Mouse (Mus musculus): ENCODE data around the gene Ttc28.

Ttc28 gene

DNA sequence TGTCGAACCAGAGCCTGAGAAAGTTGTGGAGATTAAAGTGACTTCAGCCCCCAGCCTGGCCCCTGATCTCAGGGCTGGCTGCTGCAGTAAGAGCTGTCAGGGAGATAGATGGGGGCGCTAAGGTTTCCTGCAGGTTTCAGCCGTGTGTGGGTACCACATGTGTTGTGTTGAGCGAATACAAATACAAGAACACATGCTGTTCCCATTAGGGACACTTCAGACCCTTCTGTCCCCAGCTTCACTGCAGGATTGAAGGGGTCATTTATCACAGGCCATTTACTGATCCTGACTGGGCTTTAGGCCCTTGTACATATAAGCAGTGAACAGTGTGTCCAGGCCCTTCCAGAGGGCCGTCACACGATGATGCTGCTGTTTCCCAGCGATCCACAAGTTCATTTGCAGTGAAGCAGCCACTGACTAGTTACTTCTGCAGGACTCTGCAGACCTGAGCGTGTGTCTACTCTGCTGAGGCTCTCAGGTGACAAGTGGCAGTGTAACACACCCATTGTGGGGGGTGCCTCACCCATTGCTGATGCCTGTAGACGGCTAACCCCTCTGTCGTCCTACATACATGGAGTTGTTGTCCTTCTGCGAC lies 258.7 kb downstream of the Ttc28 start:
- no peak for DNase-seq

- DNase-seq: no peak
Observed at GRCm38 (mm10) chr5:111138927-111139565, 259.4 kb downstream of the Ttc28 start.

- DNase-seq: no peak
Observed at GRCm38 (mm10) chr5:111139622-111140021, 260.0 kb downstream of the Ttc28 start.

GRCm38 (mm10) chr5:111141139-111141885 lies 261.7 kb downstream of the Ttc28 start:
- DNase-seq: no peak

GRCm38 (mm10) chr5:111142837-111143236 lies 263.2 kb downstream of the Ttc28 start:
- DNase-seq: no peak

GRCm38 (mm10) chr5:111144411-111144810 lies 264.8 kb downstream of the Ttc28 start:
- DNase-seq: no peak

- DNase-seq: no peak
Observed at GRCm38 (mm10) chr5:111150581-111150980, 271.0 kb downstream of the Ttc28 start.

DNA sequence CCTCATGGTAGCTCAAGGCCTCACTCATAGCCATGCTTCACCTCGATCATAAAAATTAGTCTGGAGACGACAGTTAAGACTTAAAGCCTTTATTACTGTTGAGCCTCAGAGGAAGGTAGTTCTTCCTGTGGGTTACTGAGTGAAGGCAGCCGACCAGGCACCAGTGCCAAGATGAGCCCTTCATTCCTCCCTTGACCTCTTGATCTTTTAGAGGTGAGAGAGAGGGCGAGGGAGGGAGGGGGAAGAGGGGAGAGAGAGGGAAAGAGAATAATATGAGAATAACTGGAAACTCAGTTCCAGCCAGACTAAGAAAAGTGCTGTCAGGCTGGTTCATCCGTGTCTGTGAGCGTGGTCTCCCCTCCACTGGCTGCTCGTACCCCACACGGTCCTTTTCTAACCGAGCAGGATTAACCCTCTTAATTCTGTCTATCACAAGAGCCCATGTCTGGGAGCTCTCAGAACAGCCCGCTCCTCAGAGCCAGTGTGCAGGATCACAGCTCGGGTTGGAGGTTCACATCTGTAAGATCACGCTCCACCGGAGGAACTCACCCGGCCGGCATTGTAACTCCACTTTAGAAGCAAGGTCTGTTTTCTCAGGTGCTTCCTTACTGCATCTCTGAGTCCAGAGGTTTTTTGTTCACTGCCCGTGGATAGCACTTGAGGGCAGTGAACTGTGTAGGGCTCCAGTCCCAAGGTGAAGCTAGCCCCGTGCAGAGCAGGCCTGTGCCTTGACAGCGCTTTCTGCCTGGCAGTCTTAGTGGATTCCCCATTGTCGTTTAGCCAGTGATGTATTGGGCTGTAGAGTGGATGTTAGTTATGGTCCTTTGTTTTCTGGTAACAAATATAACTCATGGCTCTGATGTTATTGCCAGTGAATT lies 272.5 kb downstream of the Ttc28 start:
- no peak for DNase-seq

DNA sequence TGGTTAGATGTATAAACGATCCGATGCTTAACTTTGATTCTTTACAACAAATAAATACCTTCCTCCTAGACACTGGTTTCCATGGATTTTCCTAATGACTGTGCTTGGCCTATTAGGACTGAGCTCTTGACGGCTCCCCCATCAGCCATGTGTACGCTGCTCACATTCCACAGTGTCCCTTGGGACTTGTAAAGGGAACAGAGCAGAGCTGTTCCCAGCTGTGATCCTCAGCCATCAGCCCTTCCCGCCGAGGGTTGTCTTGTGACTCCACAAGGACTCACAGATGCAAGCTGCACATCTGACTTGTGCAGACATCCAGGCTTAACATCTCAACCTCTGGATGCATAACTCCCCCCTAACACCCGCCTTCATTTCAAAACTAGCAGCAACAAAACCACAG lies 275.0 kb downstream of the Ttc28 start:
- no peak for DNase-seq

GRCm38 (mm10) chr5:111155271-111155670 lies 275.7 kb downstream of the Ttc28 start:
- no peak for DNase-seq

DNA sequence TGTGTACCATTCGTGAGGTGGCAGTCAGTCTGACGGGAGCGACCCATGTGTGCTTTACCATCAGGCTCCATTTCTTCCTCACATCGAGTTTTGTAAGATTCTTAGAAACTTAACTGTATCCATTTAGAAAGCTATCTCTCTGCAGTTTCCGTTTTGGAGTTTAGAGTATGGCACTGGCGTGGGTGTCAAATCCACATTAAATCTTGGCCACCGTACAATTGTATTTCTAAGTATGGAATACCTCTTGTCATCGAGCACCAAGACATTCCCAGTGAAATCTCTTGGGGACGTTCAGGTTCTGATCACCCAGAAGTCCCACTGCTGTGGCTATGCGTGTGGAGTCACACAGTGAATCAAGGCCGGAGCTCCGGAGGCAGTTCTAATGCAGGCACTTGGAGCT lies 276.3 kb downstream of the Ttc28 start:
- DNase-seq: no peak

DNA sequence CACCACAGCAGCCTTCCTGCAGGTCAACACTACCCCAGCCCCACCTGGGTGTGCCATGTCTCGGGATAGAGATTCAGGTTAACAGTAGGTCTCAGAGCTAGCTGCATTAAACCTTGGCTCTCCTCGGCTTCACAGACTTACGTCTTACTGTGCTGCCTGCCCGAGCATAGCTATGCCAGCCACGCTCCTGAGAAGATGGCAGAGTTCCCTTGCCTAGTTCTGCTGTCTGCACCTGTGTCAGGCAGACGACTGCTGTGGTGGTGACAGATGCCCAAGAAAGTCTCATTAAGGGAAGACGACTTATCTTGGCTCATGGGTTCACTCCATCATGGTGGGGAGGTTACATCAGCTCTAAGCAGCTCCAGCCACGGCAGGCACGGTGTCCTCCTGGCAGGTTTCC lies 278.7 kb downstream of the Ttc28 start:
- DNase-seq: no peak

DNA sequence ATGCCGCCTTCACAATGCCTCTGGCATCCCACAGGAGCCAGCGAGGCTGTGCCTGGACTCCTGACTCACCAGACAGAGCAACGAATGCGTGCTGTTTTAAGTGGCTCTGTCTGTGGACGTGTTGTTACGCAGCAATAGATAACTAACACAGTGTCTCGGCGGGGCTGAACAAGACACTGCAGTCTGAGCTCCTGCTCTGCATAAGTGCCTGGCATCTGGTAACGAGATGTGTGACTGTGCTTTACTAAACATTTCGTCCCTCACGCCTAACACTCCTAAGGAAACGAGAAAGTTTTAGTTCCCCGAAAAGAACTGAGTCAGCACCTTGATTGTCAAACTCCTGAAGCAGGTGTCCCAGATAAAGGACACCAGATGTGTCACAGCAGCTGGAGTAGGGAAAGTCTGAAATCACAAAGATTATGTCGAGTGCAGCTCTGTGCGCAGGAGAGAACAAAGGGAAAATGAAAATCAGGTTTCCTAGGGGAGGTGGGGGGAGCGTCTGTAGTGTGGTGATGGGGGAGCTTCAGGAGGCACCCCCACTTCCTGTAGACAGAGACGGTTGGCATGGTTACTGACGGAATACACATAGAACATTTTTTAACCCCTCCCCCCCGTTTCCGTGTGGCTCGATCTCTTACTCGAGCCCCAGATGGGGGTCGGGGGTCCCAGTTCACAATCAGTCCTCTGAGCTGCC lies 280.2 kb downstream of the Ttc28 start:
- DNase-seq: no peak

DNA sequence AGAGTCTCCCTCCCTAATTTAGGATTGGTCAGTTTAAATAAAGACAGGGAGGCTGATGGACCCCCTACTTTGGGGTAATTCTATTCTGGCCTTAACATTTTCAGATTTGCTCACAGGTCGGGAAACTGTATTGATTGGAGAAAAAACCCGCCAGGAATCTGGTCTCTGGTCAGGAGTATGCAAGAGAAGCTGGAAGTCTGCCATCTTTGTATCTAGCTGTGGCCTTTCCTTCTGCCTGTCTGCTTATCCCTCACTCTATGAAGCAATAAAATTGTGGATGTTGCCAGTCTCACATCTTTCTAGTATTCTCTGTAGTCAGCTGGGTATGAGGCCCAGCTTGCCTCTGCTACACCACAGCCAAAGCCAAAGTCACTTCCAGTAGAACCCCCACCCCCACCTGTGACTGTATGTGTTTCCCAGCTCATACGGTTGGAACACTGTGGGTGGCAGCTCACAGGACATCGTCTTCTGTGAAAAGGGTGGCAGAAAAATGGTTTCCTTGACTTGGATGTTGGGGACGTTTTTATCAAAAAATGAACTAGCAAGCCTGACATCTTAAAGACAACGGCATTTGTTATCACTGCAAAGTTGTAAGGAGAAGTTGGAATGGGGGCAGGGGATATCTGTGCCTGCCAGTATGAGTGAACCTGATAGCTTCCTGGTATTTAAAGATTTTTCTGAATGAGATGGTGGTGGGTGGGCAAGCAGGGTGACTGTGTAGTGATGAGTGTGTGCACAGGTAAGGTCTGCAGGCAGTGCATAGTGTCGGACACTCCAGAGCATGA lies 281.7 kb downstream of the Ttc28 start:
- no peak for DNase-seq

DNA sequence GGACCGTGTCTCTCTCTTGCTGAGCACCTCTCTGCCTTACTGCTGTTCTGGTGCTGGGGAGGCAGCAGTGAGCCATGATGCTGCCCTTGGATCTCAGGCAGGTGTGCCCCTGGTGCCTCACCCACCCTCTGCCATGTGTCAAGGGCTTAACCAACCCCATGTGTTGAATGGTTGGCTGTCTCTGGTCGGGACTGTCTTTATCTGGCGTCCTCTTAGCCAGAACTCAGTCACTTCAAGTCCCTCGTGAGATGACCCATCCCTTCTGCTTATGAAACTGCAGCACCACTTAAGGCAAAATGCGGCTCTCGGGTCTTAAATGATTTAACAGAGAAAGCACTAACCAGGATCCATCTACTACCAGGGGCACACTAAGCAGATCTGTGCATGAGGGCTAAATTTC lies 283.3 kb downstream of the Ttc28 start:
- DNase-seq: no peak

GRCm38 (mm10) chr5:111163377-111163776 lies 283.8 kb downstream of the Ttc28 start:
- DNase-seq: no peak

DNA sequence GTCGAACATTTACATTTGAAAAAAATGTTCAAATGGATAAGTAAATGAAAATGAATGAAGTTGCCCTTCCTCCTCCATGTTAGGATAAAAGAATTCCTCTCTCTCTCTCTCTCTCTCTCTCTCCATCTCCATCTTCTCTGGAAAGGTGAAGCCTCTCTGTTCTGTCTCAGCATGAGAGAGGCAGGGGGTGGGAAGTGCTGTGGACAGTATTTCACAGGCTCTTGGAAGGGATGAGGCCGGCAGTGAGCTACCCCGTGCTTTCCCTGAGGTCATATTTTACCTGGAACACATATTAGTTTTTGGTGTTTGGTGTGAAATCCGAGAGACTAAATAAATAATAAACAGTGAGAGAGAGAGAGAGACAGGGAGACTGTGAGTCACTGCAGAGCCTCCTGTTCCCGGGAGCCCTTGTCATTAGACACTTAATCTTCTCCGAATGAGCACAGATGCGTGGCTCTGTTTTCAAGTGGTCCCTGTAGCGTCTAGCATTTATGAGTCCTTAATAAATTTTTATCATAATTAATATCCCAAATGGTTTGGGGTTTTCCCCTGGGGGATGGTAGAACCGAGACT lies 284.8 kb downstream of the Ttc28 start:
- DNase-seq: no peak

DNA sequence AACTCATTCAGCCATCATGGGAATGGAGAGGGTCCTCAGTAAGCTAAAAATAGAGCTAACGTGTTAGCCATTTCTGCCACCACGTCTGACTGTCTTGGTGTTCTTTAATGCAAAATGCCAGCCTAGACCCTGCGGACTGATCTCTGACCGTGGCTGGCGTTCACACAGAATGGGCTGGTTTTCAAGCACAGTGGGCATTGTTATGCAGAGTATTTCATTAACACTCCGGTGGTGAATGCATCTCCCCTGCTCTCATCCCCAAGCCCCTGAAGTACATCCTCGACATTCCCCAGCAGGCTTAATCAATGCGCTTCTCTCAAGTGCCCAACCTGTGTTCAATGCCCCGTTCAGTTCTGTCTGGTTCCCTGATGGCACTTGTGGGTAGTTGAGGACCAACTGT lies 290.8 kb downstream of the Ttc28 start:
- no peak for DNase-seq

- DNase-seq: no peak
Observed at GRCm38 (mm10) chr5:111175410-111175809, 295.8 kb downstream of the Ttc28 start.

GRCm38 (mm10) chr5:111175842-111176241 lies 296.2 kb downstream of the Ttc28 start:
- DNase-seq: no peak

DNA sequence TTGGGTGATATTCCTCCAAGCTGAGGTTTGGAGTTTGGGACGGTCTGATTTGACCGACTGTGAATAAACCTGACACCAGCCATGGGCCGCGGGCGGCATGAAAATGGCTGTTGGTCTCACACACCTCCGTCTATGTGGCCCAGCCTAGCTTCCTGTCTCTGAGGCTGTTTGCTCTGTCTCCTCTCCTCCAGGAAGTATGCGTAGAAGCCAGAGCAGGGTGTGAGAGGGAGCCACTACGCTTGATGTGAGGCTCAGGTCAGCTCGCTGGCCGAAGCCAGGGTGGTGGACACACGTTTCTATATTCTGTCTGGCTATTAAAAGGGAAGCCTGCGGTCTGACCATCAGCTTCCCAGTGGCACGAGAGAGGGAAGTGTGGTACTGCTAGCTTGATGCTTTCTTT lies 296.8 kb downstream of the Ttc28 start:
- no peak for DNase-seq
